Mouse (Mus musculus) forebrain, embryonic 13.5 days (tissue): ENCODE measurements at regions not wholly inside any gene's neighbourhood (a gene's known extent, or its start where the extent isn't known, plus 50 kb on each side); places are given as distances from the start of the nearest gene placed in this dataset.
A peak's percentile ranks its signal among the peaks of the same experiment; 100 is the strongest.

Source experiments
- ATAC-seq: fragments of 200-750 bp; cut with Nextera tagmentation; 2 replicates; pipeline ENCODE4 v1.8.0; 2017
- H3K27ac ChIP-seq: fragments of 300-500 bp; sonication (generic); 2 replicates; pipeline ENCODE4 v1.5.1; 2015; ENCODE audit warnings: inconsistent platforms, mild to moderate bottlenecking, moderate library complexity
- H3K27me3 ChIP-seq: fragments of 300-500 bp; sonication (generic); 2 replicates; pipeline ENCODE4 v1.6.1; 2015; ENCODE audit warnings: mild to moderate bottlenecking, inconsistent platforms
- H3K36me3 ChIP-seq: fragments of 300-500 bp; sonication (generic); 2 replicates; pipeline ENCODE4 v1.6.1; 2015; ENCODE audit warnings: mild to moderate bottlenecking, inconsistent platforms; ENCODE audit not compliant: poor library complexity, severe bottlenecking
- H3K4me1 ChIP-seq: fragments of 300-500 bp; sonication (generic); 2 replicates; pipeline ENCODE4 v1.6.1; 2015; ENCODE audit warnings: inconsistent platforms
- H3K4me2 ChIP-seq: fragments of 300-500 bp; sonication (generic); 2 replicates; pipeline ENCODE4 v1.6.1; 2015; ENCODE audit warnings: inconsistent platforms, mild to moderate bottlenecking, moderate library complexity
- H3K4me3 ChIP-seq: fragments of 300-500 bp; sonication (generic); 2 replicates; pipeline ENCODE4 v1.5.1; 2015; ENCODE audit warnings: mild to moderate bottlenecking, inconsistent platforms
- H3K9ac ChIP-seq: fragments of 300-500 bp; sonication (generic); 2 replicates; pipeline ENCODE4 v1.6.1; 2015; ENCODE audit warnings: mild to moderate bottlenecking, inconsistent platforms
- H3K9me3 ChIP-seq: fragments of 300-500 bp; sonication (generic); replicated peaks from 2 replicates; pipeline ENCODE4 v1.6.1; 2016; ENCODE audit warnings: inconsistent platforms
- WGBS: fragments of 180-500 bp; shearing (Covaris S2); methylation state at CpG from one replicate; pipeline ENCODE4 v1.1.7; 2015; 5-methylcytosine and 5-hydroxymethylcytosine counted together

GRCm38 (mm10) chr14:83638306-83638705 is 805.1 kb upstream of the Pcdh17 start:
- H3K4me1 ChIP-seq: no peaks in the 10 kb centered on the region
- H3K4me3 ChIP-seq: no peak overlapping the region
- H3K36me3 ChIP-seq: no peaks in the 10 kb centered on the region
- no peaks in the 10 kb centered on the region for H3K27me3 ChIP-seq
- no peaks in the 10 kb centered on the region for H3K9me3 ChIP-seq
- H3K27ac ChIP-seq: no peak overlapping the region
- WGBS: 87% methylated on average over 3 of the region's 3 CpGs
- ATAC-seq: no peak
- no peak overlapping the region for H3K9ac ChIP-seq
- no peak overlapping the region for H3K4me2 ChIP-seq

- Histone ChIP-seq H3K4me3 (no peak overlapping the region), H3K27me3 (no peaks in the 10 kb centered on the region), H3K9me3 (no peaks in the 10 kb centered on the region), H3K36me3 (no peaks in the 10 kb centered on the region), H3K4me1 (no peaks in the 10 kb centered on the region), H3K4me2 (no peak overlapping the region), H3K9ac (no peak overlapping the region), H3K27ac (no peak overlapping the region)
- ATAC-seq: peak; percentile 86; the same call in 1 of the 2 replicates
- WGBS: 88% methylated on average over 3 of the region's 3 CpGs
Observed at GRCm38 (mm10) chr14:83639813-83640481, 803.4 kb upstream of the Pcdh17 start.

GRCm38 (mm10) chr14:83648643-83649042 is 794.7 kb upstream of the Pcdh17 start:
- H3K9ac ChIP-seq: no peak overlapping the region
- no peaks in the 10 kb centered on the region for H3K27me3 ChIP-seq
- H3K4me2 ChIP-seq: no peak overlapping the region
- H3K9me3 ChIP-seq: no peaks in the 10 kb centered on the region
- H3K4me3 ChIP-seq: no peak overlapping the region
- H3K4me1 ChIP-seq: no peaks in the 10 kb centered on the region
- no peak overlapping the region for H3K27ac ChIP-seq
- 86% methylated on average over 2 of the region's 2 CpGs for WGBS
- no peak for ATAC-seq
- no peaks in the 10 kb centered on the region for H3K36me3 ChIP-seq

GRCm38 (mm10) chr14:83664065-83664464 is 779.3 kb upstream of the Pcdh17 start:
- Histone ChIP-seq H3K4me1 (no peaks in the 10 kb centered on the region), H3K36me3 (no peaks in the 10 kb centered on the region), H3K4me3 (no peak overlapping the region), H3K27me3 (no peaks in the 10 kb centered on the region), H3K27ac (no peak overlapping the region), H3K9me3 (no peaks in the 10 kb centered on the region), H3K9ac (no peak overlapping the region), H3K4me2 (no peak overlapping the region)
- ATAC-seq: no peak
- 89% methylated on average over 2 of the region's 2 CpGs for WGBS
